Mouse (Mus musculus): ENCODE measurements around the gene Iqcf6. TPM values are rescaled to one million over a fixed set of nuclear protein-coding genes. Genes with fewer than 3 reads are reported as not detected.

Iqcf6 gene
- not detected for total RNA-seq (2023)

GRCm38 (mm10) chr9:106626282-106626681 is at the start of gene Iqcf6:
Gene Iqcf6 (plus strand): TSS chr9:106626582.

GRCm38 (mm10) chr9:106655884-106656720 is 29.7 kb downstream of the Iqcf6 start, which contains the start of gene Grm2:
Gene Grm2 (minus strand): TSS chr9:106656082.

Other genes with a start within 250 kb of the Iqcf6 start
- gene Rpl29, start 197.1 kb upstream of the Iqcf6 start, total RNA-seq (2023): 1,242 TPM
- 13.1 TPM for gene Acy1, start 188.3 kb upstream of the Iqcf6 start, total RNA-seq (2023)
- 4.9 TPM for gene Abhd14b, start 179.1 kb upstream of the Iqcf6 start, total RNA-seq (2023)
- 6.9 TPM for gene Abhd14a, start 178.9 kb upstream of the Iqcf6 start, total RNA-seq (2023)
- 15.2 TPM for gene Pcbp4, start 173.3 kb upstream of the Iqcf6 start, total RNA-seq (2023)
- gene Gpr62, start 160.6 kb upstream of the Iqcf6 start, total RNA-seq (2023): 0.38 TPM
- gene Rrp9, start 150.6 kb upstream of the Iqcf6 start, total RNA-seq (2023): 71.1 TPM
- gene Parp3, start 149.6 kb upstream of the Iqcf6 start, total RNA-seq (2023): 59.3 TPM
- gene Iqcf1, start 126.6 kb upstream of the Iqcf6 start, total RNA-seq (2023): not detected
- not detected for gene Iqcf5, start 112.0 kb upstream of the Iqcf6 start, total RNA-seq (2023)
- not detected for gene Iqcf3, start 65.0 kb upstream of the Iqcf6 start, total RNA-seq (2023)
- not detected for gene Iqcf4, start 55.6 kb upstream of the Iqcf6 start, total RNA-seq (2023)
- not detected for gene Grm2, start 29.5 kb downstream of the Iqcf6 start, total RNA-seq (2023)
- 53.7 TPM for gene Tex264, start 59.3 kb downstream of the Iqcf6 start, total RNA-seq (2023)
- 35.5 TPM for gene Rad54l2, start 162.6 kb downstream of the Iqcf6 start, total RNA-seq (2023)
- 53.2 TPM for gene Dcaf1, start 195.3 kb downstream of the Iqcf6 start, total RNA-seq (2023)